Mouse (Mus musculus) spleen, adult 2 months (tissue): ENCODE data around the gene Fzd10.

Experiments used
- CTCF ChIP-seq: fragments of 200-500 bp; IDR thresholded peaks from 2 replicates; pipeline ENCODE4 v1.5.1; 2011; ENCODE audit warnings: mild to moderate bottlenecking, inconsistent platforms; ENCODE audit not compliant: insufficient read depth, insufficient read length, insufficient replicate concordance; ENCODE audit errors: extremely low read depth
- POLR2A ChIP-seq: fragments of 200-500 bp; IDR thresholded peaks from 2 replicates; pipeline ENCODE4 v1.6.1; 2011; ENCODE audit warnings: low read depth, low read length, inconsistent platforms

DNA sequence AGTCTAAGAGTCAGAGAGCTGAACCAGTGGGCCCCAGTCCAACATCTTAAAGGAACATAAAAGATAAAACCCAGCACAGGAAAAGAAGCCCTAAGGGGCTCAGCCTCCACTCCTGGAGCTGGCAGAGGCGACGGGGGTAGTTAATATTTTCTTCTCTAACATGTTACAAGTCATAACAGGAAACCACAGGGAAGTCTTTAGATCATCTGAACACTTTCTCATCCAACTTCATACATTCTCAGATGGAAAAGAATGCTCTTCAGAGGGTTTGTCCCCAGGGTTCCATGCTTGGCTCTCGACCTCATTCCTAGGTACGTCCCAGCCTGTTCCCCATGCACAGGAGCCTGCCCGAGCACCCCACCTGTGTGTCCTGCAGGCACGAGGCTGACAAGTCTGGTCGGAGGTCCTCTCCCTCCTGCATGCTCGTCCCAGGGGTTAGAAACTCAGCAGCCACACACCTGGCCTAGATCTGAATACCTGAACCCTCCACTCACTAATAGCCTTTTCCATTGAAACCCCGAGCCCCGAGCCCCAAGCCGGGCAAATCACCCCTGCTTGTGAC lies 48.8 kb downstream of the Fzd10 start:
- no peak for TF ChIP-seq POLR2A
- TF ChIP-seq CTCF, result no peak
